Mouse (Mus musculus): ENCODE measurements at regions not wholly inside any gene's neighbourhood (a gene's known extent, or its start where the extent isn't known, plus 50 kb on each side); places are given as distances from the start of the nearest gene placed in this dataset.
"Not testable (repeated sequence)": the region's sequence is repeated elsewhere in the genome, so short reads cannot be mapped to it uniquely, and the experiment has no call there.

GRCm38 (mm10) chrX:103532620-103533199 is 97.7 kb upstream of the Zcchc13 start:
- not testable (repeated sequence) for DNase-seq (ENCODE audit: low spot score)

- DNase-seq (ENCODE audit: low spot score) = no peak
Measured at GRCm38 (mm10) chrX:103533306-103533705, 97.1 kb upstream of the Zcchc13 start.

GRCm38 (mm10) chrX:103533831-103534230 is 96.6 kb upstream of the Zcchc13 start:
- DNase-seq (ENCODE audit: low spot score) = no peak

GRCm38 (mm10) chrX:103546490-103547202 is 83.7 kb upstream of the Zcchc13 start:
- DNase-seq (ENCODE audit: low spot score) = peak; percentile 37

- DNase-seq (ENCODE audit: low spot score) = peak; percentile 48
Measured at GRCm38 (mm10) chrX:103551304-103551703, 79.1 kb upstream of the Zcchc13 start.

GRCm38 (mm10) chrX:103553196-103553595 is 77.2 kb upstream of the Zcchc13 start:
- DNase-seq (ENCODE audit: low spot score) = no peak

- no peak for DNase-seq (ENCODE audit: low spot score)
Measured at GRCm38 (mm10) chrX:103553605-103554004, 76.8 kb upstream of the Zcchc13 start.

GRCm38 (mm10) chrX:103555041-103555986 is 75.1 kb upstream of the Zcchc13 start:
- DNase-seq (ENCODE audit: low spot score) = not testable (repeated sequence)

GRCm38 (mm10) chrX:103556046-103556445 is 74.3 kb upstream of the Zcchc13 start:
- no peak for DNase-seq (ENCODE audit: low spot score)

- peak; percentile 79 for DNase-seq (ENCODE audit: low spot score)
Measured at GRCm38 (mm10) chrX:103556681-103557490, 73.5 kb upstream of the Zcchc13 start.

GRCm38 (mm10) chrX:103557496-103557895 is 72.9 kb upstream of the Zcchc13 start:
- DNase-seq (ENCODE audit: low spot score) = no peak

GRCm38 (mm10) chrX:103563531-103564246 is 66.7 kb upstream of the Zcchc13 start:
- peak; percentile 16 for DNase-seq (ENCODE audit: low spot score)

- DNase-seq (ENCODE audit: low spot score) = no peak
Measured at GRCm38 (mm10) chrX:103573344-103573743, 57.0 kb upstream of the Zcchc13 start.

- DNase-seq (ENCODE audit: low spot score) = no peak
Measured at GRCm38 (mm10) chrX:103579484-103579883, 50.9 kb upstream of the Zcchc13 start.
